Mouse (Mus musculus) large intestine, adult 2 months (tissue): ENCODE data around the gene Cdc16. TPM values are rescaled to one million over a fixed set of nuclear protein-coding genes. Genes with fewer than 3 reads are reported as not detected.
"Not testable (repeated sequence)": the region's sequence is repeated elsewhere in the genome, so short reads cannot be mapped to it uniquely, and the experiment has no call there.

Experiments used
- DNase-seq: peaks from one replicate; pipeline ENCODE4 v3.0.0-alpha.2; 2012; ENCODE audit warnings: low read depth, low spot score
- WGBS: fragments of 180-500 bp; shearing (Covaris S2); methylation state at CpG from one replicate; pipeline ENCODE4 v1.1.7; 2018; 5-methylcytosine and 5-hydroxymethylcytosine counted together
- polyA plus RNA-seq: library from polyadenylated mRNA; depleted of rRNA; stranded (reverse); fragments of >200 nt; gene quantifications from 2 replicates; pipeline ENCODE4 v1.2.3, GENCODE M21; 2012; rRNA removed

Cdc16 gene
- 20.7 and 25.2 TPM in 2 replicates for polyA plus RNA-seq

DNA sequence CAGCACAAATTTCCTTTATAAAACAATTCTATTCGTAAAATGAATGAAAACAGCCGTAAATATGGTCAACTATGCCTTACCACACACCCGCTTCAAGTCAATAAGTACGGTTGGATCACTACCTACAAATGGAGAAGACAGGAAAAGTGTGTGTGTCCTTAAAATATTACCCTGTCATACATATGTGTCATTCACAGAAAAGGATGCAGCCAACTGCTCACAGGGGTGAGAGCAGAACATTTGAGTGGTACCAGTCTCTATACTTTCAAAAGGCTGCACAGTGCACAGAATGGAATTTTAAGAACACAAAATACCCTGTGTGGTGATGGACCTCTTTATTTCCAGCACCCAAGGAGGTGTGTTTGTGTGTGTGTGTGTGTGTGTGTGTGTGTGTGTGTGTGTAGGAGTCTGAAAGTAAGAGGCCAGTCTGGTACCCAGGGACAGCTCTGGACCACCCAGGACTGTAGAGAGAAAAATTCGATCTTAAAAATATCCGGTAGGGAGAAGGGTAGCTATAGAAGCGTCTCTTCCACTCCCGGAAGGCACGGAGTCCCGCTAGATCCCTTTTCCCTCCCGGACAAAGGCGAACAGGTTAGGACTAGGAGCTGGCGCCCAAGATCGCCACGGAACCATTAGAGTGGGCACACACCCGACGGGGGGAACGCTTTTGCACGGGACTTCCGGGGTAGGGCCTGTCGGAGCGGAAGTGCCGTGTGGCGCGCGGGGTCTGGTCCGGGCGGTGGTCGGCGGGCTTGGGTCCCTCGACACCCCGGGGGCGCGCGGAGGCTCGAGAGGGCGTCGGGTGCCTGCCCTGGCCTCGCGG, at the start of gene Cdc16:
Gene Cdc16 (plus strand): TSS at position 695 of the 823 bp plus-strand sequence.
- 2% methylated on average over 40 of the region's 40 CpGs for WGBS
- DNase-seq, result no peak

DNA sequence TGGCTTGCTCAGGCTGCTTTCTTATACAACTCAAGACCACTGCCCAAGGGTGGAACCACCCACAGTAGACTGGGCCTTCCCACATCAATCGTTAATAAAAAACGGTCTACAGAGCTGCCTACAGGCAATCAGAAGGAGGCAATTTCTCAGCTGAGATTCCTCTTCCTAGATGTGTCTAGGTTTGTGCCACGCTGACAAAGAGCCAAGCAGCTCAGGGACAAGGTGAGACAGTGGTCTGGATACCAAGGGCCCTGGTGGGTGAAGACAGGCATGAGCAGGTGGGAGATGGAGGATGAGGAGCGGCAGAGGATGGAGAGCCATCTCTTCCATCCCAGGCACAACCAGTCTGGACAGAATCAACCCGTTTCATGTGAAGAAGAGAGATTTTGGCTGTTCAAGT, 49.0 kb upstream of the Cdc16 start:
- WGBS, result 97% methylated on average over 5 of the region's 5 CpGs
- DNase-seq, result no peak

DNA sequence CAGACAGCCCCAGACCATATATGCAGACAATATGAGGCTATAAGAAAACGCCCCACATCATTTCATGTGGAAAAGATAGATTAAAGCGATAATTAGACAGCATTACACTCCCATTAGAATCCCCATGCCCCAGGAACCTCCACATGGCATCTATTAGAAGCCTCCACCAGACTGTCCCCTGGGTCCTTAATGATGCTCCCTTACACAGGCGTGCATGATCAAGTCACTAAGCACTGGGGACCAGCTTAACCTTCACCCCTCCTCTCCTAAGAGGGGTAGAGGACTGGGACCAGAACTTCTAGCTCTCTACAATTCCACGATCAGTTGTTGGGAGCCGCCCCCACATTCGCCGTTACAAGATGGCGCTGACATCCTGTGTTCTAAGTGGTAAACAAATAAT, 38.5 kb upstream of the Cdc16 start:
- 96% methylated on average over 8 of the region's 8 CpGs for WGBS
- DNase-seq, result no peak

DNA sequence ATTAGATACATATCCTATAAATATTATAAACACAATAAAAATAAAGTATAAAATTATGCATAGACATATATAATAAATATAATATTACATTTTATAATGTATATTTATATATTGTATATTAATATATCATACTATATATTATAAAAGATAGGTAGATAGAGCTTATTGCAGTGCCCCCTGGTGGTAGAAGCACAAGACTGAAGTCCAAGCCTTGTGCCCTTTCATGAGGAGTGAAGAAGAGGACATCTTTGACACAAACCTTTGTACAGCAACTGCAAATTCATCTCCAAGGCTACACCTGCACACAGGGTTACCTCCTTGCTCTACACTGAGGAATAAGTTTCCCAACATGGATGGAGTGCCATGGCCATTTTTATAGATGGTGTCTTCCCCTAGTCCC, 31.8 kb upstream of the Cdc16 start:
- DNase-seq, result peak; percentile 31

DNA sequence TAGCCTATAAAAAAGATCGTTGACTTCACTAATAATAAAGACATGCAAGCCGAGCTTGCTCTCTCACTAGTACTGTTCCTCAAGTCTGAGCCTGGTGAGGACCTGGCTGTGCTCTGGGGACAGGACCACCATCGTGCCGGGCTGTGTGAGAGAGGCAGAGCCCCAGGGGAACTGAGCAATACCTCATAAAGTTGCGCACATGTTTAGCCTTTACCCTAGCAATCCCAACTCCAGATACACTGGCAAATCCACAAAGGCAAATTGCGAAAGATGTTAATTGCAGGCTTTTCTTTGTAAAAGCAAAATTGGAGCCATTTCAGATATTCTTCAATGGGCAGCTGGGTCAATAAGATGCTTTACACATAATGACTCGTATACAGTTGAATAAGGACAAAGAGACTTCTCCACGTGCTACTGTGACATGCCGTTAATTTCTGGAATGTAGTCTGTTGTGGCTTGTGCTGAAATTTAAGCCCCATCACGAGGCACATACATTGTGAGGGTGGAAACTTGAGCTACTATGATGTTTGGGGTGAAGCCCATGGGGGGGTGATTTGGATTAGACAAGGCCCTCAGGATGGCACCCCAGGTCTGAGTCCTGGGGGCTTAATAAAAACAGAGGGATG, 29.9 kb upstream of the Cdc16 start:
- WGBS, result 25% methylated on average over 10 of the region's 10 CpGs
- no peak for DNase-seq

DNA sequence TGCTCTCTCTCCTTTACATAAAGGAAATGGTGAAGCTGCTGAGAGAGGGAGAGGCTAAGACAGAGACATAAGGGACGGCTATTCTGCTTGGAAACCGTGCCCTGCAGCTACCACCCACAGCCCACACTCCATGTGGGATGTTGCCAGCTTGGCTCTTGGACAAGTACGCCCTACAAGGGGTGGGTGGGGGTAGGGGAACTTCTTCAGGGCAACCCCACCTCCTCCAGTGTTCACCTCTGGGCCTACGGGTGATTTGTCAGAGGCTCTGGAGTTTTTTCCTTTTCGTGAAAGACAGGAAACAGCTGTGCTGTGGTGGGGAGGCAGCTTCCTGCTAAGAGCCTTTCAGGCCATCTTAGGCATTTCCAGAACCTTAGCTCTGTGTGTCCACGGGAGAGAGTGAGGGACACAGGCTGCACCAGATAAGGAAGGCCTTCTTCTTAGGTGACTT, 17.1 kb upstream of the Cdc16 start:
- 42% methylated on average over 6 of the region's 6 CpGs for WGBS

DNA sequence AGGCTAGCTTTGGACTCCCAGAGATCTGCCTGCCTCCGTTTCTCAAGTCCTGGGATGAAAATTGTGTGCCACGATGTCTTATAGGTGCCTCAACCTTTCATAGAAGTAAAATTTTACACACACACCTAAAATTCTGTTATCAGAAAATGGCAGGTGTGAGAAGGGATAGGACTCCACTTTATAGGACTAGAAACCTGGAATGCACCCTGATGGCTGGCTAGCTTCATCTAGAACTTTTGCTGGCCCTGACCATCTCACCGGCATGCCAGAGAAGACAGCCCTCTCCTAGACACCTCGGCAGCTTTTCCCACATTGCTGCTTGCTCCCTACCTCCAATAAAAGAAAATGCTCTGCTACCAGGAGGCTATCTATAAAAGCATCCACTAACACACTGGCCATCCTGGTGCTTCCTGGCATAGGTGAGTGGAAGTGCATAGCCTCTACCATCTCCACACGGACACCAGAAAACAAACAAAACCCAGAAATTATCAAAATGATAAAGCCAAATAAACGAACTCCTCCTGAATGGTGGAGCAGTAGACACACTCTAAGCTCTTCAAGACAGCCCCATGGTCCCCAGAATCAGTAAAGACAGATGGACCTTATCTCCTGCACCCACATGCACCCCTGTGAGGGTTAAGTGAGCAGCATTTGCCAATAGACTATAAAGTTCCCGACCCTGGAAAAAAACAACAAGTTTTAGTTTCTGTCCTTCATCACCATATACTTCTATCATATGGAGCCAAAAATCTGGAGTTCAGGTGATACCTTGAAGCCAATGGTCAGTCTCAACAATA, 16.5 kb upstream of the Cdc16 start:
- no peak for DNase-seq
- WGBS, result 66% methylated on average over 7 of the region's 7 CpGs

More for the DNA sequence above, 17.1 kb upstream of the Cdc16 start:
- DNase-seq, result no peak

DNA sequence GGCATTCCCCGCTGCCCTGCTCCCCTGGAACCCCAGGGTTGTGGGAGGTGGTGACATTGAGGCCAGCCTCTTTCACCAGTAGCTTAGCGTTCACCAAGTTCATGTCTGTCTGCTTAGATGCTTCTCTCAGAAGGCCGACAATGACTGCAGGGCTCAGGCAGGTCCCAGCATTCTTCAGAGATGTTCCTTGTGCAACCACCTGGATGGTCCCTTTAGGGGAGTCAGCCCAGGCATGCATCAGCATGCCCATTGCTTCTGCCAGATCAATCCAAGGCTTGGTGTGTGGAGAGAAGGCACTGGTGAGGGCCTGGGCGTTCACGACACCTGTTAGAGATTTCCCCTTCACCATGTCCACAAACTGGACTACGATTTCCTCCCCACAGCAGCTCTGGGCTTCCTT, 11.3 kb upstream of the Cdc16 start:
- DNase-seq, result not testable (repeated sequence)
- 85% methylated on average over 6 of the region's 6 CpGs for WGBS

DNA sequence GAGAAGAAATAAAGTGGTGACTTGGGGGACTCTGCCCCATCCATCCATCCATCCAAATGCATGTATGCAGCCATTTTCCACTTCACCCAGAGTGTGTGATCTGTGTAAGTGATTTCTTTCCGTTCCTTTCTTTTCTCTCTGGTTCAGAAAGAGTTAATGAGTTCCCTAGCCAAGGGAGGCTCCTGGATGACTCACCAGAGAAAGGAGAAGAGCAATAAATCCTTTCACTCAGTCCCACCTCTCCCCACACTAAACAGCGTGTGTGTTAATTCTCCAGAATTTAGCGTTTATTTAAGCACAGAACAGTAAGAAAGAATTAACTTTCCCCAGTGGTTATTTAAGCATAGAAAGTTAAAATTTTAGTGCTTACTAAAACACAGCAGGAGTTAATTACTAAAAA, 9.8 kb upstream of the Cdc16 start:
- DNase-seq, result no peak
- WGBS, result 8% methylated on average over 3 of the region's 3 CpGs

DNA sequence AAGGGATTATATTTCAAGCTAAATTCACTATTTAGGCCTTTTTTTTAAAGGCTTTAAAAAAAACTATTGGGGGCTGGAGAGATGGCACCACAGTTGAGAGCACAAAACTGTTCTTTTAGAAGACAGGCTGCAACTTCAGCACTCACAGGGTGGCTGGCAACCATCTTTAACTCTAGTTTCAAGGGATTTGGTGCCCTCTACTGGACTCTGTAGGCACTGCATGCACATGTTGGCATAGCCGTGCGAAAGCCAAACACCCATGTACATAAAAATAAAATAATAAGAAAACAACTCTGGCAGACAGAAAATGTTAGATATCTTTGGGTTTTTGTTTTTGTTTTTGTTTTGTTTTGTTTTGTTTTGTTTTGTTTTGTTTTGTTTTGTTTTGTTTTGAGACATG, 3.8 kb upstream of the Cdc16 start:
- WGBS, result 12% methylated on average over 2 of the region's 2 CpGs
- DNase-seq, result no peak

DNA sequence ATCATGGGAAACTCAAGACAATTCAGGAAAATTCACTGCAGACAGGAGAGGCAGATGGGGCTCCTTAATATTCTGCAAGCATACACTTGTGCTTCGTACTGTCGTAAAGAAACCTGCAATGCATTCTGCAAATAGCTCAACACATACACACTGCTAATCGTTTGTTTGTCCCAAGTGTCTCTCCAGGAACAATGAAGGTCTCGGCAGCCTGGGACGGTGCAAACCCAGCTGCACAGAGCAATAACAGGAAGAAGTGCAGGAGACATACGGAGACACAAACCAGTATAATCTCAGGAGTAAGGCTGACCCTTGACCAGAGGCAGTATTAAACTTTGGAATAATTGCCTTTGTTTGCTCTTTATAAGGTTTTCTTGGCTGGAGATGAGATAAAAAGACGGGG, 996 bp upstream of the Cdc16 start:
- WGBS, result 12% methylated on average over 7 of the region's 7 CpGs
- no peak for DNase-seq

DNA sequence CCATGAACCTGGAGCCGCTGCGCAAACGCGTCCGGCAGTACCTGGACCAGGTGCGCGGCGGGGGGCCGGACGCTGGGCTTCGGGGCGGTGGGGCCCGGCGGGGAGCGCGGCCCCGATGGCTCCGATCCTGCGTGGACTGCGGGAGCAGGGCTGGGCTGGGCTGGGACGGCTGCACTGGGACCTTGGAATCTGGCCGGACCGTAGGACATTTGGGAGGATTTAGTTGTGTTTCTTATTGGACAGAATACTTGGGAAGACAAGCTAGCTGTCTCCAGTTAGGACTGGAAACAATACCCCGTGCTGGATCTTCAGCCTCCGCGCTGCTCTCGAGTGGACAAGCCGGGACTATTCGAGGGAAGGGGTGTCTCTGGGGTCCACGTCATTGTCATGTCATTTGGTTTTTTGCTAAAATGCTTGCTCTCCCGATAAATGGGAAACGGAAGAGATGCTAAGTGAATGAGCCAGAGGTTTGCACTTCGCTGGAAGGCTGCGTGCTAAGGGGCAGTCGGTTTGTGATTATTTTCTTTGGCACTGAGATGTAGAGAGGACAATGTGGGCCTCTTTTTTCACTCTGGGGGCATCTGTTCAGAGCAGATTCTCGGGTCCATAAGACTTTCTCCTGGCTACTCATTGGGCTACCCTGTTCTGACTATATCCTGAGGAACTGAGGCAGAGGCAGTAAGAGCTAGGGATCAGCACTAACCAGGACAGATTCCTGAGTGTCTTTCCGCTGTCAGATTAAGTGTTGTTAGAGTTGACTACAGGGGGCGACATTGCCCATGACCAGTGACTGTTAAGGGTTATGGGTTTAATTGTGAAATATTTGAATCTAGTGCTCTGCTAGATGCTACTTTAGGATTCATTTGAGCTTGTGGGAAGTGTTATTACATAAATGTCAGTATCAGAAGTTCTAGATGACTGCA, 590 bp downstream of the Cdc16 start:
- no peak for DNase-seq
- under 1% methylated on average over 38 of the region's 38 CpGs for WGBS

DNA sequence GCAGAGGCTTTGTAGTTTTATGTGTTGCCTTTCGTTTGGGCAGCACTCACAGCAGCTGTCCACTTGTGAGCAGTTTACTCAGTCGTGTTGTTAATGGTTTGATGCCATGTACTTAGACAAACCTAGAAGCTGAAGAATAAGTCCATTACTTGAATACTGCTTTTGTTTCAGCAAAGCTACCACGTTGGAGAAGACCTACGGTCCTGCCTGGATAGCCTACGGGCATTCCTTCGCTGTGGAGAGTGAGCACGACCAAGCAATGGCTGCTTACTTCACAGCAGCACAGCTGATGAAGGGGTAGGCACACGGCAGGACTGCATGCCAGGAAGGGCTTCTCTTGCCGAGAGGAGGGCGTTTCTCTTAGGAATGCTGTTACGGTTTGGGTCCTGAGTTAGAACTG, 11.7 kb downstream of the Cdc16 start:
- 83% methylated on average over 11 of the region's 11 CpGs for WGBS
- no peak for DNase-seq

DNA sequence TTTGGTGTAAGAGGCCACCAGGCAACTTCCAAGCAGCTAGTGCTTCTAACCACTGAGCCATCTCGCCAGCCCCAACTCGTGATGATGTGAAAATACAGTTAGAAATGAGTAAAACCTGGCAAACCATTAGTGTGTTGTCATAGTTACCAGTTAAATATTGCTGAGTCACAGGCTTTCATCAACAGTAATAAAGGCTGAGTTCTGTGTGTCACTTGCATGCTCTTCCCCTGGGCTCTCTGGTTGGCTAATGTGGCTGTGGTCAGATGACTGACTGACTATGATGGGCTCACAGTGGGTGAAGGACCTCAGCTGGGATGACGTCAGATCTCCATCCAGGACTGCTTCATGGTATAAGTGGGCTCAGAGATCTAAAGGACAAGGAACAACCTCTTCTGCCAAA, 23.1 kb downstream of the Cdc16 start:
- 60% methylated on average over 3 of the region's 3 CpGs for WGBS
- DNase-seq, result no peak

DNA sequence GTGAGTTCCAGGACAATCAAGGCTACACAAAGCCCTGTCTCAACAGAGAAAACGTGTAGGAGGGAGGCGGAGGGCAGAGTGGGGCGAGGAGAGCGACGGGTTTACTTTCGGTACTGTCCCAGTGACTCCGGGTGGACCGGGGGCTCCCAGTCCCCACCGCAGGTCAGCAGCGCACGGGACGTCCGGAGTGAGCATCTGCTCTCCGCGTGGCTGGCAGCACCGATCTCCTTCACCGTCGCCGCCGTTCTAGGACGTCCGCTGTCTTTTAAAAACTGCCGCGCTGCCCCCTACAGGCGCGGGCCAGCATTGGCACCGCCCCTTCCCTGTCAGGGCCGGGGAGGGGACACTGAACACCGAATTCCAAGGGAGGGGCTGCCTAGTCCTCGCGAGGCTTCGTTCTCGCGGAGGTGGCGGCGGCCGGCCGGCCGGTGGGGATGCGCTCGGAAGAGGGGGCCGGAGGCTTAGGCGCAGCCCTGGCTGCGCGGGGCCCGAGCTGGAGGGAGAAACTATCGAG, 27.8 kb downstream of the Cdc16 start, which contains the start of gene Upf3a:
Gene Upf3a (plus strand): TSS at position 366 of the 514 bp plus-strand sequence.
- WGBS, result 1% methylated on average over 47 of the region's 47 CpGs
- peak; percentile 79 for DNase-seq

DNA sequence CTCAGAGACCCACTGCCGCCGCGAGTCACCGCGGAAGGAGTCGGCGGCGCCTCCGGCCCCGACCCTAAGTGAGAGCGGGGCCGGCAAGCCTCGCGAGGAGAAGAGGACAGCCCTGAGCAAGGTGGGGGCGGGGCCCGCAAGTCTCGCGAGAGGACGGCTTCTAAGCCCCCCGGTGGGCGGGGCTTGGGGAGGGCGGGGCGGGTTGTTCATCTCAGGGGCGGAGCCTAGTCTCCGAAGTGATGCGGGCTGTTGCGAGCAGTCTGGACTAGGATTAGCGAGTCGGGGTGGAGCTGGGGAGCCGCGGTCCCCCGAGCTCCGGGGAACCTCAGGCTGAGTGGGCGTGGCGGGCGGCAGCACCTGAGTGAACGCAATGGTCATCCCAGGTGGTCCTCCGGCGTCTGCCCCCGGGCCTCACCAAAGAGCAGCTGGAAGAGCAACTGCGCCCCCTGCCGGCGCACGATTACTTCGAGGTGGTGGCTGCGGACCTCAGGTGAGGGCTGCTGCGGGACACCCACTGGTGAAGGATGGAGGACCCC, 28.4 kb downstream of the Cdc16 start:
- WGBS, result under 1% methylated on average over 43 of the region's 47 CpGs
- peak; percentile 81 for DNase-seq

DNA sequence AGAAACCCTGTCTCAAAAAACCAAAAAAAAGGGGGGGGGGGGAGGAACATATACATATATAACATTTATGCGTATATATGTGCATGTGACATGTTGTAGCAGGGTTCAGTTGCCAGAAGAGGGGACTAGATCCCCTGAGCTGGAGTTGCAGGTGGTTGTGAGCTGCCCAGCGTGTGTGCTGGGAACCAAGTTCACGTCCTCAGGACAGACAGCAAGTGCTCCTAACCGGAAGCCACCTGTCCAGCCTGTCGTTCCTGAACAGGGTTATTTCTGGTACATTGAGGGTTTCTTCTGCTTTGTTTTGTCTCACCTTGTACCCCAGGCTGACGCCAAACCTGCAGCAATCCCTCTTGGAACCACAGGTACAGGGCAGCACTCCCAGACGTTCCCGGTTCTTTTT, 32.1 kb downstream of the Cdc16 start:
- DNase-seq, result no peak
- WGBS, result 95% methylated on average over 8 of the region's 8 CpGs

DNA sequence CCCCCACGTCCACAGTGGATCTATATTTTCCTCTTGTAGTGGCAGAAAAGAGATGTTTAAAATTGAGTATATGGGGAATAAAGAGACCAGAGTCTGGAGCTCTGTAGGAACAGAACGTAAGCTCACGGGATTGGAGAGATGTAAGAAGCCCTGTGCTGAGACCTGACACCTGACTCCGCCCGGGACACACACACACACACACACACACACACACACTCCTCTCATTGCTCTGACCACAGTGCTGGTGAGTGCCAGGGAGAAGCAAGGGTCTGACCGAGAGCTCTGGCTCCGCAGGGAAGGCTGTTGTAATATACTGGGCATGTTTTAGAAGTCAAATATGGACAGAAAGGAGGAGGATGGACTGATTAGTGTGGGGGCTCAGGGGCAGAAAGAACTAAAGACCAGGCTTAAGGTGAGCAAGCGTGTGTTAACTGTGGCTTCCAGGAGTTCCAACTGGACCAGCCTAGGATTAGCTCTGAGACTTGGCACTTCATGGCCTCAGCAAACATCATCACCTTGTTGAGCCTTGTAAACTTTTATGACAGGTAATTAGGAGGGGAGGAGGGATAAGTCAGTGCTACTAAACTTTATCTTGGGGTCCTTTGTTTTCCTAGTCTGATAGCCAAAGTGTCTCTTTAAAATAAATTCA, 35.7 kb downstream of the Cdc16 start:
- peak; percentile 81 for DNase-seq
- WGBS, result 39% methylated on average over 8 of the region's 8 CpGs
